Mouse (Mus musculus): ENCODE data around the gene Art3.

Art3 gene

GRCm38 (mm10) chr5:92409361-92410155 is 77.9 kb downstream of the Art3 start:
- ATAC-seq (ENCODE audit: insufficient number of reproducible peaks, low FRiP score, low TSS enrichment), result no peak

- ATAC-seq (ENCODE audit: insufficient number of reproducible peaks, low FRiP score, low TSS enrichment), result no peak
These were observed 78.9 kb downstream of the Art3 start for GRCm38 (mm10) chr5:92410486-92410885.

DNA sequence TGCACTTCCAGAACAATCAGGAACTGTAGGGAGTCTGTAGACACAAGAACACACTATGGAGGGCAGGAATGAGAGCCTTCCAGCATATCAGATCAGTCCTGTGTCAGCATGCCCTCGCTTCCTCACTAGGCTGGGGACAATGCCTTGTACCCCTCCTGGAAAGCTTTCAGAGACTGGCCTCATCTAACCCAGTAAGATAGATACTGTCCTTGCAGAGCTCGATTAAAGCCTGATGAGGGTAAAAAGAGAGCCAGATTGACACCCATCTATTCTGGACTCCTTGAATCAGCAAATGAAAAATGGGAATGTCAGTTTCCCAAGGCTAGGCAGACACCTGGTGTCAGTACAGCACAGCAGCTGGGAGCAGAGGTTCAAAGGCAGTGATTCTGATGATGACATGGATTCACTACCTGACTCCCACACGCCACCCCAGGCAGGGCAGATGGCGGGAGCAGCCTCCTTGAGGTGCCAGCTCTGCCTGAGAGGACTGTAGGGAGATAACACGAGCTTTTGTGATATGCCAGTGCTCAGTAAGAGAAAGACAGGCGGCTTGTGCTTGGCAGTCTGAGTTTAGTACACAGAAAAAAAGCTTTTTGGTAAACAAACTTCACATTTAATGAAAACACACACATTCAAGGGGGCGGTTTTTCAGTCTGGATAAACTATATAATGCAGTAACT is 80.0 kb downstream of the Art3 start:
- no peak for ATAC-seq (ENCODE audit: insufficient number of reproducible peaks, low FRiP score, low TSS enrichment)

GRCm38 (mm10) chr5:92413271-92413981 is 81.8 kb downstream of the Art3 start:
- no peak for ATAC-seq (ENCODE audit: insufficient number of reproducible peaks, low FRiP score, low TSS enrichment)

DNA sequence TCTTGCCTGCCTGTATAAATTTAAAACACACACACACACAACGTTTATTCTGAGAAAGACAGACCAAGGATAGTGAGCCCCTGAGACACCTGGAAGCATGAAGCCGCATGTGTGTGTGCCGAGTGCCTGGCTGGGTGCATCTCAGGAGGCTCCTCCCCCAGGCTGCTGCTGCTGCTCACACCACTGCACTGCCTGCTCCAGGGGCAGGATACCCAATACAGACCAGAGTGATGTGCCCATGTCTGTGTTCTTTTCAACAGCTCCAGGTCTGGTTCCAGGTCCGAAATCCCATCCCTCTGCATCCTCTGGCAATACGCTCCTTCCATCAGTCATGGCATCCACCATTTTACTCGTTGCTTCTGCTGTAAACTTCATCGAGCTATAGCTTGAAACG is 82.4 kb downstream of the Art3 start:
- no peak for ATAC-seq (ENCODE audit: insufficient number of reproducible peaks, low FRiP score, low TSS enrichment)

DNA sequence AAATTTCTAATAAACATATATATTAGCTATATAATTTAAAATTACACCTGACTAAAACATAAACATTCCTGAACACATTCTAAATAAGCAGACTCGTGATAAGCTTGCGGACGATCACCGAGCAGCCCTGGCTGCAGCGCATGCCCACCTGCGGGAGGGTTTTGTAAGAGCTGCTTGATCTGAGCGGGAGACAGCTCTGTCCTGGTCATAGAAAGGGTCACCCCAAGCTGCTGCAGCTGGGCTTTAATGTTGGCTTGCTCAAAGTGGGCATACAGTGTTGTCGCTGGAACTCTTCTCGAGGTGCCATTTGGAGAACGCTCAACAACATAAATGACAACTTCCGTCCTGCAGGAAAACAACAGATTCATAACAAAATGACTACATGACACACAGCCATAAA is 92.5 kb downstream of the Art3 start:
- no peak for ATAC-seq (ENCODE audit: insufficient number of reproducible peaks, low FRiP score, low TSS enrichment)

- no peak for ATAC-seq (ENCODE audit: insufficient number of reproducible peaks, low FRiP score, low TSS enrichment)
These were observed 99.1 kb downstream of the Art3 start for GRCm38 (mm10) chr5:92430723-92431122.

- no peak for ATAC-seq (ENCODE audit: insufficient number of reproducible peaks, low FRiP score, low TSS enrichment)
These were observed 100.0 kb downstream of the Art3 start for GRCm38 (mm10) chr5:92431611-92432010.

DNA sequence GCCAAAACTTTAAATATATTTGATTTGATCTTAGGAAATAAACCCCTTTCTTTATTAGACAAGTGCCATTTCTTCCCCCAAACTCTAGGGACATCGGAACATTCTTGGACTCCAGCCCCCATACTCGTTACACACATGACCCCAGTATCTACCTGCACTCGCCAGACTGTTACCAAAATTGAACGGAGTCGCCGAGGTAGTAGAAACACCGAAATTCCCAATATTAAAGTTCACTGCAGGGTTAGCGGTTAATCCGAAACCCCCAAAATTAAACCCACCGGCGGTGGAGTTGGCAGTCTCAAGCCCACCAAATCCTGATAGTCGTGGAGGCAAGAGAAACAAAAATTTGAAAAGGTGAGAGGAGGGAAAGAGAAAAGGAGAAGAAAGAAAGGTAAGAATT is 102.4 kb downstream of the Art3 start:
- ATAC-seq (ENCODE audit: insufficient number of reproducible peaks, low FRiP score, low TSS enrichment), result no peak

DNA sequence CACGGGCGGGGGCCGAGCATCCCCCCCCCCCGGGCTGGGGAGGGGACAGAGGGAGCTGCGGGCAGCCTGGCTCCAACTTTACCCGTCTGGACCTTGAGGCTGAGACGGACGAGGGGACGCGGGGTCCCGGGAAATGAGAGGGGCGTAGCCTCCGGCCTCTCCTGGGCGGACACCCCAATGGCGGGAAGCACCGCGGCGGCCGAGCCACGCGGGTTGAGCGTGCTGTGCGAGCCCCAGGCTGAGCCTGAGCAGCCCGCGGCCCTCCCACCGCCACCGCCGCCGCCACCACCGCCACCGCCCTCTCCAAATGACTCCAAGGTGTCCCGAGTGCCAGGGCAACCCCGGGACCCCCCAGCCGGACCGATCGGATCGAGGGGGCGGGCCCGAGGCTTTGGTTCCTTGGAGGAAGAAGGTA is 103.0 kb downstream of the Art3 start:
- ATAC-seq (ENCODE audit: insufficient number of reproducible peaks, low FRiP score, low TSS enrichment), result peak; percentile 38

- peak; percentile 98 for ATAC-seq (ENCODE audit: insufficient number of reproducible peaks, low FRiP score, low TSS enrichment)
These were observed 103.5 kb downstream of the Art3 start, which contains the start of gene Nup54 for GRCm38 (mm10) chr5:92435025-92435584. Gene Nup54, minus strand, starts transcription at chr5:92435219.

DNA sequence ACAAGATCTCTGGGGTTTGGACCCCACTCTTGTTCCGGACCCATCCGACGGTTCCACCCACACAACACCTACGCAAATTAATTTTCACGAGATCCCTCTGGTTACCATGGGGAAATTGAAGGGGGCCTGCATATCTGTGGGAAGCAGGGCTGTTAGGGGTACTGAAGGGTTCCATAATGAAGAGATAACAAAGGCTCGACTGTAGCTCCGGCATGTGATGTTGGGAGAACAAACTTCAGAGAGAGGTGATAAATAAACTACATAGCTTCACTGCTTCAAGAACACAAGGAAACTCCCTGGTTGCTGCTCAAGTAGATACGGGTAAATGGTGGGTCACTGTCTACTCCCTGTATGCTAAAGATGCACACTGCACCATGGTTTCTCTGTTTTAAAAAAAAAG is 106.9 kb downstream of the Art3 start:
- ATAC-seq (ENCODE audit: insufficient number of reproducible peaks, low FRiP score, low TSS enrichment), result no peak

DNA sequence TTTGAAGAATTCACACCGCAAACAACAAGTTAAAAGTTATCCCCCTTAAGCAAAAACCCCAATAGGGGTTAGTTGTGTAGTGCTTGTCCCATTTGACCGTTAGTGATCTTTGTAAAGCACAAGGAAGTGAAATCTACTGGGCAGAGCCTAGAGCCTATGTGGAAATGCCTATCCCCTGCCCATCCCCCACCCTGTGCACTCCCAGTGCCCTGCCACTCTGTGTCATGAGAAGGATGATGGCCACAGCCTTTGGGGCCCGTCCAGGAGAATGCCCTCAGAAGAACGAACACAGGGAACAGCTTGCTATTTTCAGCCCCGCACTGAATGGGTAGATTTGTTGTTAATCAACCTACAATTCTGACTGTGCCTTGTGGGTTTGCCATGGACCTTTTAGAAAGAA is 109.9 kb downstream of the Art3 start:
- ATAC-seq (ENCODE audit: insufficient number of reproducible peaks, low FRiP score, low TSS enrichment), result no peak

- no peak for ATAC-seq (ENCODE audit: insufficient number of reproducible peaks, low FRiP score, low TSS enrichment)
These were observed 111.3 kb downstream of the Art3 start for GRCm38 (mm10) chr5:92442914-92443313.

- ATAC-seq (ENCODE audit: insufficient number of reproducible peaks, low FRiP score, low TSS enrichment), result no peak
These were observed 113.4 kb downstream of the Art3 start for GRCm38 (mm10) chr5:92445016-92445415.

DNA sequence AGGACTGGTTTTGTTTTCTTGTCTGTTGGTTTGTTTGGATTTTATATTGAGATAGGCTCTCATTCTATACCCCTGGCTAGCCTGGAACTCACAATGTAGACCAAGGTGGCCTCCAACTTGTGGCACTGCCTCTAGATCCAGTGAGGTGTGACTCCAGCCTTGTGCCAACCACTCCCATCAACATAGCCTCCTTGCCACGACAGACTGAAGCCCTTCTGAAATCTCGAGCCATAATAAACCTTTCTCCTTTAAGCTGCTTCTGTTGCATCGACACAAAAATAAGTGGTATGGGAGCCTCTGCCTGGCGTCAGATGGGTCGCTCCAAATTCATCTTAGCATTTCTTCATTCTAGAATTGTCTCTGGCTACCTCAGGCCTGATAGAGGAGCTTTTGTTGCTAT is 115.1 kb downstream of the Art3 start:
- no peak for ATAC-seq (ENCODE audit: insufficient number of reproducible peaks, low FRiP score, low TSS enrichment)

DNA sequence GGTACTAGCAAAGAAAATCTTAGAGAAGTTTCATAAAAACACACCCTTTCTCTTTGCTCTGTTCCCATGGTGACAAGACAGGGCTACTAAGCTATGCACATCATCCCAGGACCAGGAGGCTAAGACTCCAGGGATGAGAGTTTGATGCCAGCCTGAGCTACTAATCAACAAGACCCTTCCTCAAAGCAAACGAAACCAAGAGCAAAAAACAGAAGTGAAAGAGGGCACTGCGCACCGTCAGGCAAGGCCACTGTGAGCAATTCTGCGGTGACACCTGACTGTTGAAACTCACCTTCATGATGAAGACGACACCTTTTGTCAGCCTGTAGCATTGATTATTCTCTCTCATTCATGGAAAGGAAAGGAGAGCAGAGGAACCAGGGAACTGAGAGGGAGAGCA is 121.2 kb downstream of the Art3 start:
- ATAC-seq (ENCODE audit: insufficient number of reproducible peaks, low FRiP score, low TSS enrichment), result no peak

GRCm38 (mm10) chr5:92457410-92457809 is 125.8 kb downstream of the Art3 start:
- ATAC-seq (ENCODE audit: insufficient number of reproducible peaks, low FRiP score, low TSS enrichment), result no peak

DNA sequence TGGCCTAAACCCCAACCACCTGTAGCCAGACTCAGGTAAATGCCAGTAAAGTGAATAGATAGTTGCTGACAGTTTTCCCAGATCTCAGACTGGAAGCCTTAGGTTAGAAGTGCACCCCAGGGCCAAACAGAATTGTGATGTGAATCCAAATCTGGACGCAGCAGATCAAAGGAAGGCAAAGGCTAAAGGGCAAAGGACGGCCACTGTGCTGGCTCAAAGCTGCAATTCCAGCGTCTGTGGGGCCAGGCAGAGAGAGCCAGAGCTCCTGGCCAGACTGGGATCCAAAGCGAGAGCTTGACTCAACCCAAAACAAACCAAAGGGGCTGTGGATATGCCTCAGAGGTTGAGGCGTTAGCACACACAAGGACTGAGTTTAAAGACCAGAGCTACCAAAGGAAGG is 127.1 kb downstream of the Art3 start:
- no peak for ATAC-seq (ENCODE audit: insufficient number of reproducible peaks, low FRiP score, low TSS enrichment)

DNA sequence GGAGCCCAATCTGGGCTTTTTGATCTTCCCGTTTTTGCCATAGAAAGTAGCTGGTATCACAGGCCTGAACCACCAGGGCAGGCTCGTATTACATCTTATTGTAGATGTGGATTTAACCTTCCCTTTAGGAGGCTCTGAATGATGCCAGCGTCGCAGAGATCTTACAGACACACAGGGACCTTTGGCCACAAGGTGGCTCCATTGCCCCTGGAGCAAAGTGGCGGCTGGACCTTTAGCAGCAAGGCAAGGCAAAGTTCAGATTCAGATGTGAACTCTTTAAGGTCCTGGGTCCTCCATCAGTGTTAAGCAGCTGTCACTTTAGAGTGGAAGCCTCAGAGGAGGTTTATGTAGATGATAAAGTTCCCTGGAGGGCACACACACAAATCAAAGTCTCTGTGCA is 129.7 kb downstream of the Art3 start:
- ATAC-seq (ENCODE audit: insufficient number of reproducible peaks, low FRiP score, low TSS enrichment), result no peak

All from cerebellum, adult (tissue).